Comparison of ENCODE assay signal across 11 mouse cellular contexts in the genomic region with DNA sequence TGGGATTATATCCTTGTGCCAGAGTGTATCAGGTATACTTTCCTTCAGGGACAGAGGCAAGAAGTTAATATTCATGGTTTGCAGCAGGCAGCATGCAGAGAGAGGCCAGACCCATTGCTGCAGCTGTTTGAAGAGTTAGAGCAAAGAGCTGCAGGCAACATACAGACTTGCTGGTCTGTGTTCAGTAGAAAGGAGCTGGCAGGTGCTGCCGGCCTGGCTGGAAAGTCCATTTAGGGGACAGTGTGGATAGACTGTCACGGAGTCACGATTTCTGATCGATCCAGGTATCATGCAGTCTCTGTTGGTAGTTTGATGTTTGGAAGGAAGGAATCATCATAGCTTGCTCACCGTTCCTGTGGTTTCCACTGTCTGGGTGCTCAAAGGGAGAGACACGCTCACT. TPM values are rescaled to one million over a fixed set of nuclear protein-coding genes. Genes with fewer than 3 reads are reported as not detected.
A peak's percentile ranks its signal among the peaks of the same experiment; 100 is the strongest.
DNase-seq lines count a peak whose midpoint lies in the region; ATAC-seq lines count a peak whose summit lies in the region.
"Had no signal": no experiment of that assay in that cellular context is flagged by ENCODE, and none has a peak within 500 bp of the region (broad histone marks: within the 10 kb centered on the region; RNA-seq: fewer than 3 reads in every experiment).

No protein-coding gene starts in this region.

- 84% methylated on average over 6 of the region's 6 CpGs for WGBS in hindbrain, embryonic 10.5 days
- 81% methylated on average over 6 of the region's 6 CpGs for WGBS in hindbrain, embryonic 11.5 days
- WGBS in embryonic facial prominence, embryonic 15.5 days = 82% methylated on average over 6 of the region's 6 CpGs
- 62% methylated on average over 6 of the region's 6 CpGs for WGBS in hindbrain, embryonic 13.5 days
- 73% methylated on average over 6 of the region's 6 CpGs for WGBS in midbrain, embryonic 14.5 days

- peaks cover 15% of the 10 kb centered on the region for H3K27me3 ChIP-seq in hindbrain, embryonic 10.5 days (ENCODE audit: insufficient read depth, poor library complexity, severe bottlenecking)
- H3K27me3 ChIP-seq in hindbrain, embryonic 11.5 days (ENCODE audit: control insufficient read depth, insufficient read depth, low read length) = no peaks in the 10 kb centered on the region
- H3K27me3 ChIP-seq in embryonic facial prominence, embryonic 15.5 days = no peaks in the 10 kb centered on the region
- H3K27me3 ChIP-seq in hindbrain, embryonic 13.5 days = no peaks in the 10 kb centered on the region; the same call in 1 of the 2 replicates
- no peaks in the 10 kb centered on the region for H3K27me3 ChIP-seq in midbrain, embryonic 14.5 days (ENCODE audit: control insufficient read depth, insufficient read depth, low read length)

- no peak overlapping the region for H3K4me2 ChIP-seq in hindbrain, embryonic 11.5 days (replicated peaks; ENCODE audit: low read depth, low read length)
- H3K4me2 ChIP-seq in embryonic facial prominence, embryonic 15.5 days (replicated peaks) = no peak overlapping the region
- no peak overlapping the region for H3K4me2 ChIP-seq in hindbrain, embryonic 13.5 days
- H3K4me2 ChIP-seq in midbrain, embryonic 14.5 days (ENCODE audit: low read length) = no peak overlapping the region
- H3K4me2 ChIP-seq: lung, embryonic 14.5 days had no signal

- H3K27ac ChIP-seq in hindbrain, embryonic 10.5 days = peak overlapping the region; percentile 57
- H3K27ac ChIP-seq in hindbrain, embryonic 11.5 days (ENCODE audit: low read depth, low read length) = no peak overlapping the region
- H3K27ac ChIP-seq in embryonic facial prominence, embryonic 15.5 days (replicated peaks) = 0 out of 2 replicates have a peak overlapping the region, but pooled peaks have one; percentile 56
- H3K27ac ChIP-seq in hindbrain, embryonic 13.5 days = peak overlapping the region; percentile 65
- peak overlapping the region; percentile 66 for H3K27ac ChIP-seq in midbrain, embryonic 14.5 days (replicated peaks; ENCODE audit: low read depth, low read length)

- intact Hi-C loops in left cerebral cortex, postnatal 10 days (cut with DNase I) = no loop called here

- H3K9me3 ChIP-seq in hindbrain, embryonic 10.5 days = peaks cover 13% of the 10 kb centered on the region
- peaks cover 6% of the 10 kb centered on the region; the same call in 1 of the 2 replicates for H3K9me3 ChIP-seq in hindbrain, embryonic 11.5 days (ENCODE audit: control insufficient read depth, low read length)
- H3K9me3 ChIP-seq in embryonic facial prominence, embryonic 15.5 days (replicated peaks) = peaks cover 5% of the 10 kb centered on the region
- H3K9me3 ChIP-seq in hindbrain, embryonic 13.5 days = no peaks in the 10 kb centered on the region
- no peaks in the 10 kb centered on the region for H3K9me3 ChIP-seq in midbrain, embryonic 14.5 days (ENCODE audit: control insufficient read depth, low read length)

- ATAC-seq in hindbrain, embryonic 11.5 days (ENCODE audit: low FRiP score) = no peak; the same call in 1 of the 2 replicates
- ATAC-seq in embryonic facial prominence, embryonic 15.5 days (ENCODE audit: insufficient number of reproducible peaks, low FRiP score, low TSS enrichment, low read depth) = no peak
- 0 out of 2 replicates have a peak, but pooled peaks have one; percentile 7 for ATAC-seq in hindbrain, embryonic 13.5 days (ENCODE audit: low FRiP score)
- no peak for ATAC-seq in midbrain, embryonic 14.5 days (ENCODE audit: low FRiP score, low TSS enrichment)

- peaks cover 35% of the 10 kb centered on the region for H3K4me1 ChIP-seq in hindbrain, embryonic 10.5 days (replicated peaks)
- H3K4me1 ChIP-seq in hindbrain, embryonic 11.5 days (replicated peaks; ENCODE audit: control insufficient read depth, insufficient read depth, low read length) = no peaks in the 10 kb centered on the region; the same call in none of the 2 replicates
- H3K4me1 ChIP-seq in embryonic facial prominence, embryonic 15.5 days = peaks cover 56% of the 10 kb centered on the region
- peaks cover 36% of the 10 kb centered on the region for H3K4me1 ChIP-seq in hindbrain, embryonic 13.5 days (replicated peaks)
- peaks cover 16% of the 10 kb centered on the region for H3K4me1 ChIP-seq in midbrain, embryonic 14.5 days (ENCODE audit: control insufficient read depth, insufficient read depth, low read length)

- peaks cover 90% of the 10 kb centered on the region for H3K36me3 ChIP-seq in hindbrain, embryonic 10.5 days
- peaks cover 12% of the 10 kb centered on the region for H3K36me3 ChIP-seq in hindbrain, embryonic 11.5 days (ENCODE audit: control insufficient read depth, insufficient read depth, low read length)
- peaks cover 78% of the 10 kb centered on the region for H3K36me3 ChIP-seq in embryonic facial prominence, embryonic 15.5 days
- peaks cover 26% of the 10 kb centered on the region for H3K36me3 ChIP-seq in hindbrain, embryonic 13.5 days
- peaks cover 7% of the 10 kb centered on the region for H3K36me3 ChIP-seq in midbrain, embryonic 14.5 days (ENCODE audit: control insufficient read depth, insufficient read depth, low read length)

- DNase-seq in hindbrain, embryonic 10.5 days (ENCODE audit: low spot score) = no peak
- no peak for DNase-seq in hindbrain, embryonic 11.5 days (ENCODE audit: low spot score)
- DNase-seq in midbrain, embryonic 14.5 days = no peak
- DNase-seq in left cerebral cortex, postnatal 10 days (ENCODE audit: extremely low spot score in 1 of 2, low spot score in 2 of 2) = no peak
- DNase-seq in natural killer cell, adult 2 months (ENCODE audit: low spot score in 2 of 2) = no peak
- no peak for DNase-seq in embryo, embryonic 11 days
- DNase-seq: cerebellum, postnatal 25 days; lung, embryonic 14.5 days; thymus, adult 2 months had no signal

- no peak overlapping the region for H3K9ac ChIP-seq in hindbrain, embryonic 11.5 days (ENCODE audit: low read depth, low read length)
- no peak overlapping the region for H3K9ac ChIP-seq in embryonic facial prominence, embryonic 15.5 days
- no peak overlapping the region for H3K9ac ChIP-seq in hindbrain, embryonic 13.5 days
- no peak overlapping the region for H3K9ac ChIP-seq in midbrain, embryonic 14.5 days (replicated peaks; ENCODE audit: low read length)
- H3K9ac ChIP-seq: lung, embryonic 14.5 days had no signal

- H3K4me3 ChIP-seq in hindbrain, embryonic 10.5 days = no peak overlapping the region
- H3K4me3 ChIP-seq in hindbrain, embryonic 11.5 days (ENCODE audit: low read depth, low read length) = no peak overlapping the region
- no peak overlapping the region for H3K4me3 ChIP-seq in embryonic facial prominence, embryonic 15.5 days (replicated peaks)
- H3K4me3 ChIP-seq in hindbrain, embryonic 13.5 days = no peak overlapping the region
- H3K4me3 ChIP-seq in midbrain, embryonic 14.5 days (replicated peaks; ENCODE audit: low read depth, low read length) = no peak overlapping the region

RNA-seq across cellular contexts. Expression of gene Adam30, which starts 54.9 kb away (rescaled TPM):
- not detected in 2 replicates for polyA plus RNA-seq in hindbrain, embryonic 10.5 days (2016; fragmentation: Nextera tagmentation; extraction: Ambion mirVana)
- polyA plus RNA-seq in hindbrain, embryonic 11.5 days (2014; fragmentation: Nextera tagmentation; extraction: Ambion mirVana) = not detected in 2 replicates
- not detected in 2 replicates for polyA plus RNA-seq in embryonic facial prominence, embryonic 15.5 days (2015; fragmentation: Nextera tagmentation; extraction: Ambion mirVana)
- 0.05 TPM in 1 of 2 replicates, not detected in the other for polyA plus RNA-seq in hindbrain, embryonic 13.5 days (2015; fragmentation: Nextera tagmentation; extraction: Ambion mirVana)
- polyA plus RNA-seq in midbrain, embryonic 14.5 days (2014; fragmentation: Nextera tagmentation; extraction: Ambion mirVana) = not detected in 2 replicates
- not detected for total RNA-seq in left cerebral cortex, postnatal 10 days (2021)
- polyA plus RNA-seq: lung, embryonic 14.5 days; thymus, adult 2 months had no signal
